Mouse (Mus musculus) embryonic fibroblast, embryonic 13.5 days (primary cell): Measurements from ENCODE around the gene Tcp10c.
"Not testable (repeated sequence)": the region's sequence is repeated elsewhere in the genome, so short reads cannot be mapped to it uniquely, and the experiment has no call there.

Source experiments
- CTCF ChIP-seq: IDR thresholded peaks from 2 replicates; pipeline ENCODE4 v1.5.1; 2011; ENCODE audit warnings: mild to moderate bottlenecking, control low read depth, low read length, moderate library complexity, borderline replicate concordance; ENCODE audit not compliant: insufficient read depth
- POLR2A ChIP-seq: IDR thresholded peaks from 2 replicates; pipeline ENCODE4 v1.6.1; 2011; ENCODE audit warnings: low read depth, mild to moderate bottlenecking, control low read depth, low read length, moderate library complexity

DNA sequence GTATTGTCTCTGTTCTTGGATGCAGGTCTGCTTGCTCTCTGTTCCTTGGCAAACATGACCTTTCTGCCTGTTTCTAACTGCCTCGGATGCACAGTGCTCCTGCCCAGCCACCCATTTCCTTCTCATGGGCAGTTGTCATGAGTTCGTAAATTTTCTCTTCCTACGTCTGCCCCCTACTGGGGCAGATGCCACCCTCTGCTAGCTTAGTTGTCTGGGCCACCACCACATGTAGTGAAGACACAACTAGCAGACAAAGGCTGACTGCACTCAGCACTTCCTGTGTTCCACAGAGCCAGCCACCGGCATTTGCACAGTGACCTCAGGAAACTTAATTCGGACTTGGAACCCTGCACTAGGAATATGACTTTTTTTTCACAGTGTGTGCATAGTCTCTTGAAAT, 9.4 kb downstream of the Tcp10c start:
- TF ChIP-seq CTCF, POLR2A: not testable (repeated sequence)
